Mouse (Mus musculus) spleen, postnatal 36 days (tissue): ENCODE measurements around the gene Pigp.
"Not testable (repeated sequence)": the region's sequence is repeated elsewhere in the genome, so short reads cannot be mapped to it uniquely, and the experiment has no call there.

Source experiments
- DNase-seq, 2 experiments: peaks; one replicate each; pipeline ENCODE4 v3.0.0; 2022; ENCODE audit warnings: low spot score in 2 of 2, mixed read lengths in 1 of 2

The Pigp gene

GRCm38 (mm10) chr16:94358091-94358490 lies 13.6 kb downstream of the Pigp start:
- no peak for DNase-seq

GRCm38 (mm10) chr16:94356776-94357494 lies 14.7 kb downstream of the Pigp start:
- no peak for DNase-seq

DNA sequence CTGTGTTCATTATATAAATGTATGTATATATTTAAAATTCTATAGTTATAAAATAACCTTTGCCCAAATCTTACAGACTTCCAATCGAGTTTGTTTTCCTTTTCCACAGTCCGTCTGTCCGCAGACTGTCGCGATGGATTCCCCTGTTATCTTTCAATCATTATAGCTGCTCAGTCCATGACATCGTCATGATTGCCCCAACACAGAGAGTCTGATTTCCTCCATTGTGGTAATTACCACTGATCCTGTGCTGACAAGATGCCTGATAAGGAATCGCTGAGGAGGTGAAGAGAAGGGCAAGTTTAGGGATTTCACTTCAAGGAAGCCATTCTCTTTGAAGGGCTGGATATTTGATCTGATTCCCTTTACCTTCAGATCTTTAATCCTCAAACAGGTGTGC lies 15.6 kb downstream of the Pigp start:
- DNase-seq, result no peak

DNA sequence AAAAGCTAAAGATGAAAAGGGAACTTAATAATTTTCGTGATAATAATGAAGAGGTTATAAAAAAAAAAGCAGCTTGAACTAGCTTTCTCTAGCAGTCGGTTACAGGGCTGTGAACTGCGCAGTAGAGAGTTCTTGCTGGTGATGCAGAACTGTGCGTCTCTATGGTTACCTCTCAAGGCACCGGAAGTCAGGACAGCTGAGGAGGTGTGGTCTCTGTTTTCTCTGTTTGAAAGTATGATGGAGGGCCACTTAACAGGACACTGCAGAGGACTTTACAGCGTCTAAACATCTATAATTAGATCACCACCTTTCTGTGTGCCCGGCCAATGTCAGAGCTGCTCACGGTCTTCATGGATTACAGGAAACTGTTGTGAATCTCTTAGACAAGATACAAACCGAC lies 17.2 kb downstream of the Pigp start:
- peak; percentile 55 to 69 for DNase-seq

DNA sequence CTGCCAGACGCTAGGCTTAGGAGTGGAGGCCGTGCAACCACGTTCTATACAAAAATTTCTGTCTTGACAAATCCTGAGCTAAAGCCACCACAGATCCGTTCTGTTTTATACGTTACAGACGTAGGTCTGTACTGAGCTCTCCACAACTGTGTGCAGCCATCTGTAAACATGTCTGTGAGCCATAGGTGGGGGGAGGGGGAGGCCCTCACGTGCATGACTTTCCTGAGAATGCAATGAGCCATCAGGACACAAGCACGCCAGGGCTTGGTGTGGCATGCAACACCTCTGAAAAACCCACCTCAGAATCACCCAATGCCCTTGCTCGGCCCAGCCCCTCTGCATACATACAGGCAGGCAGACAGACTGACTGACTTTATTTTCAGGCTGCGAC lies 21.4 kb downstream of the Pigp start:
- DNase-seq, result no peak

DNA sequence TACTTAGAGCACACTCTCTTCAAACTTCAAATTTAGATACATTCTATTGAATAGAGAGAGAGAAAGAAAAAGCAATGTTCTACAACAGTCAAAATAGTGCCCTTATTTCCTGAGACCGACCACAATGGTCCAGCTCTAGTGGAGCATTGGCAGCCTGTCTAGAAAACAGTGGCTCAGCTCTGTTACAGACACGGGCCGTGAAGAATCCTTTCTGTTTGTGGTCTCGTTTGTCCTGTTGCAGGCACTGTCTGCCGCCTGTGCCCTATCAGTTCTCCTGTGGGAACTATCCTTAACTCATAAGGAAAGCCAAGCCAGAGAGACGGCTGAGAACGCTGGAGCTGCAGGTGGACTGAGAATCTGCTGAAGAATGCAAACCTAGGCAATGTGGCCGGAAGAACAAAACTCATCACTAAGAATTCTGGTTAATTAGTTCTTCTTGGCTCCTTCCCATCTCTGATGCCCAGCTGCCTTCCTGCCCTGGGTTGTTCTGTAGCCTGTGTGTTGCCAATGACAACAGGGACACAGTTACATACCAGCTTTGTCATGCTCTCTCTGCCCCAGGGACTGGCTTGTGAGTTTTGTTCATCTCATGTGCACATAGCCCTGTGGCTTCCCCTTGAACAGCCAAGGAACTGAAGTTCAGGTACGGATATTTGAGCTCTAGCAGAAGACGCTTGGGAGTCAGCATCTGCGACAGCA lies 21.9 kb downstream of the Pigp start:
- no peak for DNase-seq

GRCm38 (mm10) chr16:94348779-94349178 lies 22.9 kb downstream of the Pigp start:
- no peak for DNase-seq

GRCm38 (mm10) chr16:94347080-94347731 lies 24.4 kb downstream of the Pigp start:
- no peak for DNase-seq

- DNase-seq, result no peak
Measured at GRCm38 (mm10) chr16:94345733-94346132, 25.9 kb downstream of the Pigp start.

- DNase-seq, result not testable (repeated sequence)
Measured at GRCm38 (mm10) chr16:94339164-94340160, 32.2 kb downstream of the Pigp start.

DNA sequence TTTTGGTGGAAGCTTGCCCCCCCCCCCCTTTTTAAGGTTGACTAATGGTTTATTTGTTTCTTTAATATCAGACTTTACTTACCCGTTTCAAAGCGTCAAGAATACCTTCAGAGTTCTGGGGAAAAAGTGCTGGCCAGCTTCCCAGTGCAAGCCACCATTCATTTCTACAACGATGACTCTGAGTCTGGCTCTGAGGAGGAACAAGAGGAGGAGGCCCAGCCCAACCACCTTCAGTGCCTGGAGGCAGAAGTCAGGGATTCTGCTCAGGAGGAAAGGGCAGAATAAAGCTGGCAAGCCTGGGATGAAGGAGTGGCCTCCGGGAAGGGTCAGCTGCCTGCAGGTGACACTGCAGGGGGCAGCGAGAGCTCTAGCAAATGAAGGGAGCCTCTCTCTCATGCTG lies 36.0 kb downstream of the Pigp start:
- DNase-seq, result no peak

GRCm38 (mm10) chr16:94331886-94332252 lies 39.8 kb downstream of the Pigp start:
- peak; percentile 54 to 67 for DNase-seq

DNA sequence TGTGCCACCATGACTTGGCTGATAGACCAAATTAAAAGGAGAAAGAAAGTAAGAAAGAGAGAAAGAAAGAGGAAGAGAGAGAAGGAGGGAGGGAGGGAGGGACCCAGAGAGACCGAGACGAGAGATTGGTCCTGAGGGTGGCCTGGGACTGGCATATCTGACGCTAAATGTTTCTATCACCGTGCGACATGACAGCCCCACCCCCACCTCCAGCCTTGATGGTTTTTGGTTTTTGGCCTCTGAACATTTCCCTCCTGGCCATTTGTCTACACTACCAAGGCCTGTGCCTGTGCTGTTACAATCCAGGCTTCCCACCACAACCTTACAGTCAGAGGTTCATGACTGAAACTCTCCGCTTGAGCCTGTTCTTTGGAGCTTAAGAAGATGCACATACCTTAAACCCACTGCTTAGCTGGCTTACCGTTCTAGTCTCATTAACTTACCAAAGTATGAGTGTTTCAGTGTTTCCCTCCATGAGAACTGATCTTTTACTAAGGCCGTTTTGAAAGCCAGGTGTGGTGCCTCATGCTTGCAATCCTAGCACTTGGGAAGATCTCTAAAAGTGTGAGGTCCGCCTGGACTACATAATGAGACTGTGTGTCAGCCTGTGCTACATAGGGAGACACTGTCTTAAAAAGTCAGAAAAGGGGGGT lies 40.3 kb downstream of the Pigp start:
- no peak for DNase-seq

- DNase-seq, result no peak
Measured at GRCm38 (mm10) chr16:94330429-94330828, 41.2 kb downstream of the Pigp start.

GRCm38 (mm10) chr16:94328881-94329867 lies 42.5 kb downstream of the Pigp start:
- no peak for DNase-seq

- no peak for DNase-seq
Measured at GRCm38 (mm10) chr16:94327781-94328711, 43.6 kb downstream of the Pigp start, which contains the start of gene Ripply3. Ripply3 (plus strand) TSS chr16:94328420.

DNA sequence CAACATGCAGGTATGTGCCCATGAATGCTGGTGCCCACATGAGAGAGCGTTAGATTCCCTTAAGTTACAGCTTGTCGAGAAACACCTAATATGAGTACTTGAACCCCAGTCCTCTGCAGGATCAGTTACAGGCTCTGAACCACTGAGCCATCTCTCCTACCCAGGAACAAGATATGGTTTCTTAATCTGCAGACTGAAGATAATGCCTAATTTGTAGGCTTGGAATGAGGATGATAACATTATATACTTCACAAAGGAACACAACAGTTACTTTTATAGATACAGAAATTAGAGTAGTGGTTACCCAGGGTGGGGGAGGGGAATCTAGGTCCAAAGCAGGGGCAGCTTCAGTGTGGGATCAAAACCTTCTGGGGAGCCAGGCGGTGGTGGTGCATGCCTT lies 45.6 kb downstream of the Pigp start:
- DNase-seq, result no peak

- no peak for DNase-seq
Measured at GRCm38 (mm10) chr16:94323681-94324080, 48.0 kb downstream of the Pigp start.

DNA sequence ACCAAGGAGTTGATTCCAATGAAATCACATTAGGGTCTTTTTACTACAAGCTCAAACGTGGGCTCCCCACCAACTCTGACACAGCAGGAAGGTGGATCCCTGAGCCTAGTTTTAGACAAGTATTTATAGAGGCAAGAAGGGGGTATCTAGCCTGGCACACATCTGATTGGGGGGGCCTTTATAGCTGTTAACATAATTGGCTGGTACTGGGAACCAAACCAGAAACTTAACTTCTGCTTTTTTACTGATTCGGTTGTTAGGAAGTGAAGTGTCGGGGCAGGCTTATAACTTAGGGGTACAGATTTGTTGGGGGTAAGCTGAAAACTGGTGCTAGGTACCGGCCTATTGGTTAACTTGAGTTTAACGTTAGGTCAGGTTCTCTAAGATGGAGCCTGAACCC lies 51.4 kb downstream of the Pigp start:
- no peak for DNase-seq
